Mouse (Mus musculus) testis, adult 2 months (tissue): ENCODE results near the gene Nyap1. TPM values are rescaled to one million over a fixed set of nuclear protein-coding genes. Genes with fewer than 3 reads are reported as not detected.

Experiments used
- H3K27ac ChIP-seq: fragments of 200-500 bp; 2 replicates; pipeline ENCODE4 v1.5.1; 2012; ENCODE audit warnings: low read depth, low read length; ENCODE audit not compliant: control insufficient read depth, insufficient read depth
- H3K27me3 ChIP-seq: fragments of 200-500 bp; 2 replicates; pipeline ENCODE4 v1.6.1; 2012; ENCODE audit warnings: mild to moderate bottlenecking, low read length, moderate library complexity; ENCODE audit not compliant: control insufficient read depth, insufficient read depth
- H3K36me3 ChIP-seq: fragments of 200-500 bp; 2 replicates; pipeline ENCODE4 v1.6.1; 2012; ENCODE audit warnings: mild to moderate bottlenecking, low read length; ENCODE audit not compliant: control insufficient read depth, insufficient read depth
- H3K4me1 ChIP-seq: fragments of 200-500 bp; 2 replicates; pipeline ENCODE4 v1.6.1; 2012; ENCODE audit warnings: low read length; ENCODE audit not compliant: control insufficient read depth, insufficient read depth
- H3K4me3 ChIP-seq: fragments of 200-500 bp; 2 replicates; pipeline ENCODE4 v1.5.1; 2012; ENCODE audit warnings: low read depth, mild to moderate bottlenecking, low read length, moderate library complexity, mixed read lengths; ENCODE audit not compliant: control insufficient read depth
- CTCF ChIP-seq: fragments of 200-500 bp; IDR thresholded peaks from 2 replicates; pipeline ENCODE4 v1.5.1; 2012; ENCODE audit warnings: low read depth, mild to moderate bottlenecking, inconsistent platforms, low read length, moderate library complexity; ENCODE audit not compliant: control insufficient read depth, insufficient read depth, insufficient replicate concordance
- POLR2A ChIP-seq: fragments of 200-500 bp; IDR thresholded peaks from 2 replicates; pipeline ENCODE4 v1.6.1; 2012; ENCODE audit warnings: low read depth, mild to moderate bottlenecking, inconsistent platforms, low read length, moderate library complexity; ENCODE audit not compliant: control insufficient read depth
- polyA plus RNA-seq: library from polyadenylated mRNA; depleted of rRNA; stranded (reverse); fragments of >200 nt; gene quantifications from 2 replicates; pipeline ENCODE4 v1.2.3, GENCODE M21; 2012

Nyap1 gene
- polyA plus RNA-seq, 1 experiment: 0.98 TPM

GRCm38 (mm10) chr5:137719088-137719487, 22.3 kb downstream of the Nyap1 start:
- Histone ChIP-seq H3K36me3 (no peaks in the 10 kb centered on the region), H3K27ac (no peak overlapping the region), H3K27me3 (no peaks in the 10 kb centered on the region), H3K4me3 (no peak overlapping the region), H3K4me1 (no peaks in the 10 kb centered on the region)
- TF ChIP-seq CTCF (no peak), POLR2A (no peak)

- no peaks in the 10 kb centered on the region for H3K27me3 ChIP-seq
- no peak overlapping the region for H3K4me3 ChIP-seq
- H3K27ac ChIP-seq: no peak overlapping the region
- no peak for TF ChIP-seq POLR2A
- no peak for TF ChIP-seq CTCF
- H3K36me3 ChIP-seq: no peaks in the 10 kb centered on the region
- H3K4me1 ChIP-seq: no peaks in the 10 kb centered on the region
Observed at GRCm38 (mm10) chr5:137718020-137718790, 23.2 kb downstream of the Nyap1 start.

- Histone ChIP-seq H3K27me3 (no peaks in the 10 kb centered on the region), H3K4me3 (no peak overlapping the region), H3K4me1 (no peaks in the 10 kb centered on the region), H3K36me3 (no peaks in the 10 kb centered on the region), H3K27ac (no peak overlapping the region)
- TF ChIP-seq CTCF: no peak
- no peak for TF ChIP-seq POLR2A
Observed at GRCm38 (mm10) chr5:137715685-137716084, 25.7 kb downstream of the Nyap1 start.

- TF ChIP-seq POLR2A: no peak
- no peak for TF ChIP-seq CTCF
- 0 out of 2 replicates have a peak, but pooled peaks cover under 1% of the 10 kb centered on the region for H3K4me1 ChIP-seq
- H3K36me3 ChIP-seq: no peaks in the 10 kb centered on the region
- H3K4me3 ChIP-seq: no peak overlapping the region
- no peaks in the 10 kb centered on the region for H3K27me3 ChIP-seq
- H3K27ac ChIP-seq: no peak overlapping the region
Observed at GRCm38 (mm10) chr5:137713454-137713853, 28.0 kb downstream of the Nyap1 start.

- TF ChIP-seq POLR2A: no peak
- no peak for TF ChIP-seq CTCF
- Histone ChIP-seq H3K36me3 (no peaks in the 10 kb centered on the region), H3K4me1 (peaks cover 11% of the 10 kb centered on the region), H3K4me3 (no peak overlapping the region), H3K27ac (no peak overlapping the region; the same call in 1 of the 2 replicates), H3K27me3 (no peaks in the 10 kb centered on the region)
Observed at GRCm38 (mm10) chr5:137706913-137707633, 34.3 kb downstream of the Nyap1 start.

- no peaks in the 10 kb centered on the region for H3K36me3 ChIP-seq
- no peak overlapping the region for H3K27ac ChIP-seq
- TF ChIP-seq POLR2A: no peak
- TF ChIP-seq CTCF: no peak
- H3K4me1 ChIP-seq: peaks cover 11% of the 10 kb centered on the region
- no peak overlapping the region for H3K4me3 ChIP-seq
- no peaks in the 10 kb centered on the region for H3K27me3 ChIP-seq
Observed at GRCm38 (mm10) chr5:137705242-137705641, 36.2 kb downstream of the Nyap1 start.

GRCm38 (mm10) chr5:137699850-137700249, 41.6 kb downstream of the Nyap1 start:
- TF ChIP-seq CTCF (no peak), POLR2A (no peak)
- no peak overlapping the region for H3K27ac ChIP-seq
- H3K4me3 ChIP-seq: no peak overlapping the region
- H3K27me3 ChIP-seq: no peaks in the 10 kb centered on the region
- H3K4me1 ChIP-seq: no peaks in the 10 kb centered on the region
- H3K36me3 ChIP-seq: no peaks in the 10 kb centered on the region

GRCm38 (mm10) chr5:137699080-137699479, 42.3 kb downstream of the Nyap1 start:
- Histone ChIP-seq H3K4me1 (no peaks in the 10 kb centered on the region), H3K4me3 (no peak overlapping the region), H3K27me3 (no peaks in the 10 kb centered on the region), H3K36me3 (no peaks in the 10 kb centered on the region), H3K27ac (no peak overlapping the region)
- TF ChIP-seq CTCF (no peak), POLR2A (no peak)
